Mouse (Mus musculus) bone marrow macrophage, adult 2 months (primary cell): ENCODE results near the gene Pde1b.

Source experiments
- CTCF ChIP-seq: IDR thresholded peaks from 2 replicates; pipeline ENCODE4 v1.5.1; 2012; ENCODE audit warnings: low read depth, mild to moderate bottlenecking, low read length, moderate library complexity
- POLR2A ChIP-seq: IDR thresholded peaks from 2 replicates; pipeline ENCODE4 v1.6.1; 2012; ENCODE audit warnings: mild to moderate bottlenecking, low read depth, low read length, borderline replicate concordance

GRCm38 (mm10) chr15:103537011-103537821 is 34.4 kb downstream of the Pde1b start:
- TF ChIP-seq CTCF: no peak
- TF ChIP-seq POLR2A: no peak
